Mouse (Mus musculus): ENCODE results near the gene Ntng1. TPM values are rescaled to one million over a fixed set of nuclear protein-coding genes. Genes with fewer than 3 reads are reported as not detected.
"Not testable (repeated sequence)": the region's sequence is repeated elsewhere in the genome, so short reads cannot be mapped to it uniquely, and the experiment has no call there.

The Ntng1 gene
- polyA plus RNA-seq, 1 experiment from 2014 or later, result 21.8 TPM

DNA sequence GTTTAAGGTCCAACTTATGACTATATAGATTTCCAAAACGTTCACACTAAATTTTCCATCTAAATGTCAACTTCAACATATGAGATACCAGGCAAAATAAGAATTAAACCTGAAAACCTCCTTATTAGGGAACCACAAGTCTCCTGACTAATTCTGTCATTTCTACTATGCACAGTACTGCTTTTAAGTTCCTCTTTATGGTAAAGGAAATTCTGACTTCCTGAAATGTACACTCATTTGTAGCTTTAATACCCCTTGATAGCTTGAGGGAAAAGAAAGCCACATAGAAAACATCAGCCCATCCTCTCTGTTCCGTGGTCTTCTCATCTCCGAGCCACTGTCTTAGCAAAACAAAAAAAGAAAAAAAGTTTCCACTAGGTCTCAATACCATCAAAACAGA is 396.2 kb downstream of the Ntng1 start:
- not testable (repeated sequence) for H3K4me1 ChIP-seq (ENCODE audit: control insufficient read depth, insufficient read depth, low read depth, low read length); H3K27me3 ChIP-seq (replicated peaks; ENCODE audit: control insufficient read depth, insufficient read depth, low read length); H3K4me3 ChIP-seq (ENCODE audit: low read length); H3K27ac ChIP-seq (ENCODE audit: low read depth, low read length); ATAC-seq; H3K4me2 ChIP-seq (ENCODE audit: low read length); H3K9me3 ChIP-seq (ENCODE audit: control insufficient read depth, low read length); H3K9ac ChIP-seq (ENCODE audit: low read depth, low read length); H3K36me3 ChIP-seq (ENCODE audit: control insufficient read depth, insufficient read depth, low read length)
- WGBS, result 77% methylated on average over 3 of the region's 3 CpGs

DNA sequence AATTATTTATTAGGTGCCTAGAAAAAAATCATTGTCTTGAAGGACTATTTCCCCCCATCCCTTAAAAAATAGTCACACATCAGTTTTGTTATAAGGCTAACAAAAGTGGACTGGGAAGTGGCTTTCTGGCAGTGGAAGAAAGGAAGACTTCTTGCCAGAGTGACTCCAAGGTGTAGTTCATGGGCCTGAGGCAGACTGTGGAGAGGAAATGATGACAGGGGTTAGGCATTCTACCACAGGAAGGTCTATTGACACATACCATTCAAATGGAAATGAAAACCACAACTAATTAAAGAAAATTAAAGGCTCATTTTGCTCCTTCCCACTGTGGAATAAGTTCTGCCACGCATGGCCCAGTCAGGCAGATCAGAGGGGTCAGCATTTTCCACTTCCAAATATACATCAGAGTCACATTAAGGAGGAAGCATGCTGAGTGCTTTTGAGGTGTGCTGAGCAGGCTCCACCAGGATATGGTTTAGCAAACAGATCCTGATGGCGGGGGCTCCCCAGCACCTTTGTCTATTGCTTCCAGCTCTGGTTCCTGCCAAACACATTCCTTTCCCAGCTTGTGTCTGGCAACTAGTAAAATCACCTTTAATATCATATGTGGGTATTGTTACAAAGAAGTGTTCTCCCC is 403.2 kb downstream of the Ntng1 start:
- no peaks in the 10 kb centered on the region for H3K36me3 ChIP-seq (ENCODE audit: control insufficient read depth, insufficient read depth, low read length)
- no peak overlapping the region for H3K4me3 ChIP-seq (ENCODE audit: low read length)

DNA sequence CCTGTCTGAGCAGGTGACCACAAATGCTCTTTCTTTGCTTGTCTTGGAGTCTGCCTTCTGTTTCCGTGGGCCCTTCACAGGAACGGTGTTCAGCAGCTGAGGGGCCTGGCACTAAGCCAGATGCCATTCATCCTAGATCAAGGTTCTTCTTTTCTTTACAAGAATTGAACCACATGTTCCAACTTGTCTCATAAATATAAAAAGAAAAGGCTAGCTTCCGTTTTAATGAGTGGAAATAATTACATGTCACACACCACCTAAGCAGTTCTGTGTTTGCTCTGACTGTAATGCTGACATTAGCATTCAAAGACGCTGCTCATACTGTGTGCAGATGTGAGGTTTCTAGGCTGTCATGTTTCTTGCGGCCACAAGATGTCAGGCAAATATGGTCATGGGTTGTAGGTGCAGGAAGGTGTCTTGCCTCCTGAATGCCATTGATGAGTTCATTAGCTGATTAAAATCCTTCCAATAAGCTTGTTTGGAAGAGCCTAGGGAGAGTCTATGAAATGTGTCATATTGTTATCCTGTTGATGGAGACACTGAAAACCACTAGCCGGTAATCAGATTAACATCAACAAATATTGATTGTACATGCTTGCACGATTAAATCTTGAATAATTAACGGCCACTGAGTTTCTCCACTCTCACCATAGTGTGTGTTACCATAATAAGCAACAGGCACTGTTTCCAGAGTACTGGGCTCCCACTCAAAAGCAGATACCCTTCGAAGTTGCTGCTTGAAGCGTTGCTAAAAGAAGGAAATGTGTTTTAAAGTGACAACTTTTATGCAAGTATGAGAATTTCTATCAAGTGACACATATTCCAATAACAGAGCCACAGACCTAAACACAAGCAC is 411.3 kb downstream of the Ntng1 start:
- ATAC-seq, result peak; percentile 93
- Histone ChIP-seq H3K36me3 (ENCODE audit: control insufficient read depth, insufficient read depth, low read length) (no peaks in the 10 kb centered on the region), H3K27me3 (replicated peaks; ENCODE audit: control insufficient read depth, insufficient read depth, low read length) (no peaks in the 10 kb centered on the region), H3K4me1 (ENCODE audit: control insufficient read depth, insufficient read depth, low read depth, low read length) (peaks cover 7% of the 10 kb centered on the region), H3K4me3 (ENCODE audit: low read length) (no peak overlapping the region), H3K9ac (ENCODE audit: low read depth, low read length) (no peak overlapping the region), H3K9me3 (ENCODE audit: control insufficient read depth, low read length) (no peaks in the 10 kb centered on the region), H3K27ac (ENCODE audit: low read depth, low read length) (no peak overlapping the region), H3K4me2 (ENCODE audit: low read length) (no peak overlapping the region)
- 39% methylated on average over 10 of the region's 10 CpGs for WGBS

More for the DNA sequence above, 403.2 kb downstream of the Ntng1 start:
- WGBS, result 34% methylated on average over 2 of the region's 2 CpGs
- ATAC-seq, result no peak
- no peak overlapping the region for H3K4me2 ChIP-seq (ENCODE audit: low read length)
- no peak overlapping the region for H3K27ac ChIP-seq (ENCODE audit: low read depth, low read length)
- no peak overlapping the region for H3K9ac ChIP-seq (ENCODE audit: low read depth, low read length)
- no peaks in the 10 kb centered on the region for H3K4me1 ChIP-seq (ENCODE audit: control insufficient read depth, insufficient read depth, low read depth, low read length)
- no peaks in the 10 kb centered on the region for H3K27me3 ChIP-seq (replicated peaks; ENCODE audit: control insufficient read depth, insufficient read depth, low read length)
- H3K9me3 ChIP-seq (ENCODE audit: control insufficient read depth, low read length), result no peaks in the 10 kb centered on the region

DNA sequence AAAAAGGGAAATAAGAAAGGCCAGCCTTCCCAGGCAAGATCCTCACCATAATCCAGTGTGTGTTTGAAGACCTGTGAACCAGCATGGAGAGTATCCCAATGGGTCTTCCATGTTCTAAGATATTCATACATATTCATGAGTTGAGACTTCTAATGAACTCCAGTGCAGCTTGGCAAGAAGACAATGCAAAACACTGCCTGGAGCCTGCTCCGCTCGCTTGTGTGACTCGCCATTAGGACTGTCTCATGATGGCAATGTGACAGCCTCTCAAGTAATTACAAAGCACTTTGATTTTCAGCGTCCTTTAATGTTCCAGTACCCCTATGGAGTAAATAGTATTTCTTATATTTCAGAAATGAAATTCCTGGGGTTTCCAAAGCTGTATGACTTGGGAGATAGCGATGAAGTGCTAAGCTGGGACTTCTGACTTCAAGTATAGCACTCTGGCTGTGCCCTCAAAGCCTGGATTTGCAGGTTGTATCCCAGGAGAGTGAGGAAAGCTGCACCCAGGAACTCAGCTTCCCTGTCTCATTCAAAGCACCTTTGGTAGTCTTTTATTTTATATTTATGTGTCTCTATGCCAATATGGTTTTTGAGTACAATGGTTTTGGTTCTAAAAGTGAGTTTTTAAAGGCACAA is 412.1 kb downstream of the Ntng1 start:
- peak; percentile 77 for ATAC-seq
- Histone ChIP-seq H3K4me1 (ENCODE audit: control insufficient read depth, insufficient read depth, low read depth, low read length) (peaks cover 7% of the 10 kb centered on the region), H3K4me3 (ENCODE audit: low read length) (no peak overlapping the region), H3K27ac (ENCODE audit: low read depth, low read length) (no peak overlapping the region), H3K9ac (ENCODE audit: low read depth, low read length) (no peak overlapping the region), H3K27me3 (replicated peaks; ENCODE audit: control insufficient read depth, insufficient read depth, low read length) (no peaks in the 10 kb centered on the region), H3K36me3 (ENCODE audit: control insufficient read depth, insufficient read depth, low read length) (no peaks in the 10 kb centered on the region), H3K4me2 (ENCODE audit: low read length) (no peak overlapping the region), H3K9me3 (ENCODE audit: control insufficient read depth, low read length) (no peaks in the 10 kb centered on the region)
- WGBS, result 22% methylated on average over 5 of the region's 5 CpGs

Other genes starting within 250 kb of the Ntng1 start
- 21.7 and 22.7 TPM in 2 replicates for gene Prmt6, start 107.0 kb upstream of the Ntng1 start, polyA plus RNA-seq (2015; fragmentation: Nextera tagmentation; extraction: Ambion mirVana)

Data from hindbrain, embryonic 16.5 days (tissue).